Mouse (Mus musculus): Measurements from ENCODE around the gene Ptar1.

Ptar1 gene

DNA sequence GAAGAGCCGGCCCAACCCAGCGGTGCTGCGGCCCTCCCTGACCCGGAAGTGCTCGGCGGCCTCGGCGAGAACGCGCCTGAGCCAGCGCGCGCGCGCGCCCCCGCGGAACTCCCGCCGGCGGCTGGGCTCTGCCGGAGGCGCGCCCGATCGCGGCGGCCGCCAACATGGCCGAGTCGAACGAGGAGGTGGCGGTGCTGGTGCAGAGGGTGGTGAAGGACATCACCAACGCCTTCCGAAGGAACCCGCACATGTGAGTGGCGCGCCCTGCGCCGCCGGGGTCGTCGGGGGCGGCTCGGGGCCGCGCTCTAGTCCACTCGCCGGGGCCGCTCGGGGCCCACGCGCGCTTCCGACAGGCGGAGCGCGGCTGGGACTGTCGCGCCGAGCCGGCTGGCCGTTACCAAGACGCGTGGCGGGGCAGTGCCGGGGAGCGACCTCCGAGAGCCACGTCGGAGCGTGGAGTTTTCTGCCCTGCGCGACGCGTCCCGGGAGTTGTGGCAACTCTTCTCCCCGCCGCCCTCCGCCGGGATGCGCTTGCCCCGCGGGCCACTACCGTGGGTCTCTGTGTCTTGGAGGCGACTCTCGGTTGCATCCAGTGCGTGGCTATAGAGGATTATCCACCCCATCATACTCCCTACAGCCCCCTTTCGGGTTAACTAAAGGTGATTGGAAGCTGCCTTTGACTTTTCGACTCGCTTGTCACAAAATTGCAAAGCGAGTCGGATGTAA lies at the start of gene Ptar1:
Gene Ptar1, plus strand, starts transcription at position 134 of the 726 bp plus-strand sequence.
- whole genome bisulfite sequencing = 1% methylated on average over 93 of the region's 93 CpGs

DNA sequence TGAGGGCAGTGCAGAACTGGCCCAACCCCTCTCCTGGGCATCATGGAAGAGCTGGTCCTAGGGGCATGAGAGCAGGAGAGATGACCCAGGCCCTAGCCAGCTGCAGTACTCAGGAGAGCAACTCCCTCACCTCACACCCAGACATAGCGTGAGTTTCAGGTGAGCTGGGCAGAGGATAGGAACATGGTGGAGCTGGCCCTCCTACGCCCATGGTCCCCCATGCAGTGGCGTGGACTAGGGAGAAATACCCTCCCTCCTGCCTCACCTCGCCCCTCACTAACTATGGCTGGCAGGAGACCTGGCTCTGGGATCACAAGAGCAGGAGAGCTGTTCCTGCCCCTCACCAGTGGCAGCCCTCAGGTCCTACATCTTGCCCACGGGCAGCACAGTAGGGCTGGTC lies 43.4 kb upstream of the Ptar1 start:
- WGBS = 95% methylated on average over 5 of the region's 5 CpGs

DNA sequence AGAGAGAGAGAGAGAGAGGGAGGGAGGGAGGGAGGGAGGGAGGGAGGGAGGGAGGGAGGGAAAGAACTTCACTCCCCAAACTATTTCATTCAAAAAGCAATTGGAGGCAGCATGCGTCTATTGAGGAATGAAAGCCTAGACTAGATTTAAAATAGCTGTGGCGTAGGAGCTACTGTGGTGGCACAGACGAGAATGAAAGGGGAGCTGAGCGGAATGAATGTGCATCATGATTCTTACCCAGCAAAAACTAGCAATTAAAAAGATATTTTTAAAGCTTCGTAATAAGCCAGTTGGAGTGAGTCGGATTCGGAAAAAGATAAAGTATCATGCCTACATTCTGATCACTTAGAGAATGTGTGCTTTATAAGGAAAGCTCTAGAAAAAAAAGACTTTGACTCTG lies 41.9 kb upstream of the Ptar1 start:
- WGBS = 47% methylated on average over 7 of the region's 7 CpGs

DNA sequence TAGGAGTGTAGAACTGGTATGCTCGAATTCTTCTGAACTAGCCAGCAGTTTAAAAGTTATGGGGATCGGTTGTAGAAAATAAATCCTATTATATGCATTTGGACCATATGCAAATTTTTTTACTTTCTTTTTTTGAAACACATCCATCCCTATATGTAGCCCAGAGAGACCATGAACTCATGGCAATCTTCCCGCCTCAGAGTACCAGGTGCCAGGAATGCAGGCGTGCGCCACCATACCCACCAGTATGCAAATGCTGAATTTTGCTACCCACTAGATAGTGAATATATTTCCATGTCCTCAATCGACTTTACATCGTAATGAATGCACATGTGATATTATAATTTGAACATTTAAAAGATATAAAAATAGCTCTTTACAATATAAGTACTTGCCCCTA lies 39.9 kb upstream of the Ptar1 start:
- WGBS = 59% methylated on average over 7 of the region's 7 CpGs

DNA sequence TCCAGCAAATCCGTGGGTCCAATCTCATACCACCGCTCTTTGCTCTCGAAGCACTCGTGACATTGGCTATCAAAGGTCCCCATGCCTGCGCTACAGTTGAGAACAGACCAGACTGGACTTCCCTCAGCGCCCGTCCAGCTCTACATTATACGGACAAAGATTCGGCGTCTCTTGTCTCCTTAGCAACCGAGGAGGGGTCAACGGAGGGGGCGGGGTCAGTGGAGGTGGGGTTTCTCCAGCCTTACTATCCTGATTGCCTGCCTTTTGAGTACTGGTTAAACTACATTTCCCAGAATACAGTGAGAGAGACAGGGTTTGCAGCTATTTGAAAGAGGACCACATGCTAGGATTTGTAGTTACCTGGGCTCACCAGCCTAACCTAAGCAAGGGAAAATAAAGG lies 34.6 kb upstream of the Ptar1 start, which contains the start of gene 1700028P14Rik:
Gene 1700028P14Rik, minus strand, starts transcription at position 169 of the 400 bp plus-strand sequence.
- 15% methylated on average over 13 of the region's 13 CpGs for WGBS

DNA sequence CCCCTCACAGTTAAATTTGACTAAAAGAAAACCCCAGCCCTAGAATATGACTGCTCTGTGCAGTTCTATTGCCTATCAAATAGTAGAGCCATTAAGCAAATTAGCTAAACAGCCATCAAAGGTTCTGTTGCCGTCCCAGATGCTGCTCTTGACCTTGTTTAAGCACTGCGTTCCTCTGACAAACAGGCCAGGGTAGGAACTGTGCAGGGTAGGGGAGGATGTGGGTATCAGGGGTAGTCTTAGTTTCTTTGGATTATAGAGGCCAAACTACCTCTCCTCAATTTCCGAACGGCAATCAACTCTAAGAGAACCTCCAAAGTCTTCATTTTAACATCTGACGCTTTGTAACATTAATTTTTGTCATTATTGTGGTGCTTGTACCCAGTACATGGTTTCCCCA lies 34.1 kb upstream of the Ptar1 start:
- 93% methylated on average over 5 of the region's 5 CpGs for WGBS

DNA sequence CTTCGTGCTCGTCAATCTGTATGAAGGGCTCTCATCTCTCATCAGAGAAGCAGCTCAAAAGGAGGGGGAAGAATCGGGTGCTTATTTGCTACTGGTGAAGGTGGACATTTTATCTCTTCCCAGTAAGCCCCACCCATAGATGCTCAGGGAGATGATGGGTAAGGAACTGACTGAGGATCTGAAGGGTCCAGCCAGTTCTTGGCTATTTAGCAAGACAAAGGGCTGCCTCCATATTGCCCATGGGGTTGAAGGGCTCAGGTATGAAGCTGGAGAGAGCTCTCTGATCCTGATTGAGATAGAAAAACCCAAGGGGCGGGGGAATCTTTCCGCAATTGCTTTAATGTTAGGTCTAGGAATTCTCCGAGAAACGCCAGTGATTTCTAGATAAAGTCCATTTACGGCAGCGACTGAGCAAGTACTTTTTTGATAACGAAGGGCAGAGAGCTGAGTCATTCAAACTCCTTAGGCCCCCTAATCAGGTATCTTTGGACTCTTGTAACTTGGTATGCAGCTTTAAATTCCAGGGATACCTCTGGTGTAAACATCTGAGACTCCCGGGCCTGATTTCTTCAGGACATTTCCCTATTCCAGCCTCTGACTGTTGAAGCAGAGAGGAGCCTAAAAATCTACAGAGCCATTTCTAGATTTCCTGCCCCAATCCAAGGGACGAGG lies 29.8 kb upstream of the Ptar1 start:
- 81% methylated on average over 12 of the region's 12 CpGs for WGBS

DNA sequence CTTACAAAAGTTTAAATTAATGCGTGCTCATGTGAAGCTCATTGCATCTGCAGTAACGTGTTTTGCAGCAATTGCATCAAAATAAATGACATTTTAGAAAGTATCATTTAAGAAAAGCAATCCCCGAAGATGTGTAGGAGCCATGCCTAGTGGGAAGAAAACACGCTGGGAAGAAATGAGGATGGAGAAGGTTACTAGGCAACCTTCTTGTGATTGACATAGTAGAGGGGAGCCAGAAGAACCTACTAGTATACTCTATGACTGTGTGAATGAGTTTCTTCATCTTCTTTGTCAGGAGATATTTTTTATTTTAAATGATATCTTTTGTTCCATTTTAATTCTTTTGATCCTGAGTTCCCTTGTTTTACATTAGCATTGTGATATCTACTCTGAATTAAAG lies 28.9 kb upstream of the Ptar1 start:
- 71% methylated on average over 4 of the region's 4 CpGs for WGBS

DNA sequence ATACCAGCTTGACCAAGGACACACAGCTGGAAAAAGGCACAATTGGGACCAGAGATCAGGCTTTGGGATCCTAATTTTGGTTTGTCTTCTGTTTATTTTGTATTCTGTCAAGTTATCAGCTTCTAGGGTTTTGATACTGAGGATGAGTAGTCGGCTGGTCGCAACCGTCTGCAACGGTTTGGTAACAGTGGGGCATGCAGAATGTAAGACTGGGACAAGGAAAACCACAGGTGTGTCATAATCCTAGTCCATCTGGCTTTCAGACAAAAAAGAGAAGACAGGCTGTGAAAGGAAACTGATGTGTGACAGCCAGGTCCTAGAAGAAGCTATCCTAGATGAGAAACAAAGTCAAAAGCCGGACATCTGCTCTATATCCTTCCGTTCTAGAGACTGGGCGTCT lies 23.1 kb upstream of the Ptar1 start:
- WGBS = 93% methylated on average over 7 of the region's 7 CpGs

DNA sequence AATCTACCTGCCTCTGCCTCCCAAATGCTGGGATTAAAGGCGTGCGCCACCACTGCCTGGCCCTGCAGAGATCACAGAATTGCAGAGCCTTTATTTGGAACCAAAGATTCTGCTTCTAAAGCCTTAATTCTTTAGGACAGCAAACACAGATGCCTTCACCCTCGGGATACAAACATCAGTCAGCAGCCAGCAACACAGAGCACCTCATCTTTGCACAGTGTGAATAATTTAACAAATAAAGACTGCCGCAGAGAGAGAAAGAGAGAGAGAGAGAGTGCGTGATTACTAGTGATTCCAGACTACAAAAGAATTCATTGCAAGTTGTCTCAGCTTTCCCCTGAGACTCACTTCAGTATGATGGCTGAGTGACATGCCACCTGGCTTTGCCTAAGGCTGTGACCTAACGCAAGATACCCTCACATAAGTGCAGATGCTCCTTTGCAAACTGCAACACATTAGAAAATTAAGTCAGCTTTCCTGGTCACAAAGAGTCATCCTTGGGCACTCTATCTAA lies 19.0 kb upstream of the Ptar1 start:
- 84% methylated on average over 6 of the region's 6 CpGs for WGBS

DNA sequence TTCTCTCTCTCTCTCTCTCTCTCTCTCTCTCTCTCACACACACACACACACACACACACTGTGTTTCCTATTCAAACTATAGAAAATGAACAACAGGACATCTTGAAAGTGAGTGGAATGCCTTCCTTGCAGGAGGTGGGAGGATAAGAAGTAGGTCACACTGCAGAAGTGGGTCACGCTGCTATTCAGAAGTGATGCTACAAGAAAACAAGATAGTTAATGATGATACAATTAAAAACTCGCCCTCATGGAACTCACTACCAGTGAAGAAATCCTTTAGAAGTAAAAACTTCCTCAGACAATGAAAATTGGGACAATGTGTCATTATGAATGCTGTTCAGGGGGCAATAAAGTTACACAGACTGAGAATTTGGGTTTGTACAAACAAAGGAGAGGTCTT lies 14.2 kb upstream of the Ptar1 start:
- 57% methylated on average over 2 of the region's 2 CpGs for WGBS

DNA sequence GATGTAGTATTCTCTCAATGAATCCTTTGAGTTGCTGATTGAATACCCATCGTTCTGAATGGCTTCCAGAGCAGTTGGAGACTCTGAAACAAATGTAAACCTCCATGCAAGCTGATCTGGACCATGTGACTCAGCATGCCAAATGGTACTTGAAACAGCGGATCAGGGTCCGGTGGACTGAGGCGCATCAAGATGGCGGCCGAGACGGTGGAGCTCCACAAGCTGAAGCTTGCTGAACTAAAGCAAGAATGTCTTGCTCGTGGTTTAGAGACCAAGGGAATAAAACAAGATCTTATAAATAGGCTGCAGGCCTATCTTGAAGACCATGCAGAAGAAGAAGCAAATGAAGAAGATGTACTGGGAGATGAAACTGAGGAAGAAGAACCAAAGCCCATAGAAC lies 11.6 kb upstream of the Ptar1 start:
- WGBS = 94% methylated on average over 8 of the region's 8 CpGs

DNA sequence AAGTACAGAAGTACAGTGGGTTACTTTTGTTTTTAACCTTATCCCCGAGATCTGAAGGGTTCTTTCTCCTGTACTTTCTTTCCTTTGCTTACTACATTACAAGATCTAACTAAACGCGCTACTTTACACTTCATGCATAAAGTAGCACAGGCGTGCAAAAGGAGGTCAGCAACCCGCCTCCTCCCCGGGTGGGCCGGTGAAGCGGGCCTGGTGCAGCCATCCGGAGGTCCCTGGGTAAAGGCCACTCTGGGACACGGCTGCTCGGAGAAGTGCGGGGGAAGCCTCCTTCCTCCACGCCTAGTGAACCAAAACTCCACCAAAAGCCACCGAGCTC lies 300 bp upstream of the Ptar1 start:
- under 1% methylated on average over 14 of the region's 14 CpGs for WGBS

DNA sequence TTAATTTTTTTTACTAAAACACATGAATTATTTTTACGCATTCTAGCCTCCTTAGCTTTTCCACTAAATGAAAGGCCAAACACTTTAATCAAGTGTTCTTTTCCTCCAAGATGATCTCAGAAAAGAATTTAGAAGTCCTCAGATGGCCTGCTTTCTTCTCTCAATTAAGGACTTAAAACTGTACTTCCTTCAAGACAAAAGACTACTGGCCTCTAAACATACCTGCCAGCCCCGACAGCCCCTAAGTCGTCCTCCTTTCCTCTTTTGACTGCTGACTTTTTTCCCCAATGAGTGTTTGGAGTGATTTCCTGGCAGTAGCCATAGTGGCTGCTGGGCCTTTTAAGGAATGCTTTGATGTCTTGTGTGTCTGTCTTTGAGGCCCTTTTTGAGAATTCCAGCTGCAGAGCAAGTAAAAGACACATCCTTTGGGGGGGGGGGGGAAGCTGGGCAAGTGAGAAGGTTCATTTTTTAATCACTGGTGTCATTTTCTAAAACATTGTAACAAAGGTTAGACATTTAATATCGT lies 1.3 kb downstream of the Ptar1 start:
- WGBS = 36% methylated on average over 4 of the region's 4 CpGs

DNA sequence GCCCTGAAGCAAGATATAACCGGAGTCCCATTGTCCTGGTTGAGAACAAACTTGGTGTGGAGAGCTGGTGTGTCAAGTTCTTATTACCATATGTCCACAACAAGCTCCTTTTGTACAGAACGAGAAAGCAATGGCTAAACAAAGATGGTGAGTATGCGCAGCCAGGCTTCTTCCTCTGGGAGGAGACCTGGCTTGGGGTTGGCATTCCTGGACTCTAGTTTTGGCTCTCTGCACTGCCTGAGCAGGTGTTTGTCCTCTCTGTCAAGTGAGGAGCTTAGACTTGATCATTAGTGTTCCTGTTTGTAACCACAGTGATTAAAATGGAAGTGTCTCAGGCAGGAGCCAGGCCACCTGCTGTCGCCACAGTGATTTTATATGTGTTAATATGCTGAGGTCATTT lies 7.1 kb downstream of the Ptar1 start:
- WGBS = 62% methylated on average over 4 of the region's 4 CpGs

DNA sequence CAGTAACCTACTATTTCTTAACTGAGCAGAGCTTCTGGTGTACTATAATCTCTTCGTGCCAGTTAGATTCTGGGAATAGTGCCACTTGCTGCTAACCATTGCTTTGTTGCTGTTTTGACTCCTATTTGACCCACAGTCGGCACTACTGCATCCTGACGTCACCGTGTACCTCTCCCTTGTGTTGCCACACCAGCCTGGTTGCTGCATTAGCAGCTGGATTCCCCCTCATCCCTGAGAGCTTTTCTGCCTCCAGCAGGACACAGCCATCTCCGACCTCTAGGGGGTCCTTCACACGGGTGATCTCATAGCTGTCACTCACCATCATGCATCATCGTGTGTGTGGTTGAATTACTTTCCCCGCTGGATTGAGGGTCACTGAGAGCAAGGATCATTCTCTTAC lies 10.6 kb downstream of the Ptar1 start:
- WGBS = 65% methylated on average over 8 of the region's 8 CpGs

DNA sequence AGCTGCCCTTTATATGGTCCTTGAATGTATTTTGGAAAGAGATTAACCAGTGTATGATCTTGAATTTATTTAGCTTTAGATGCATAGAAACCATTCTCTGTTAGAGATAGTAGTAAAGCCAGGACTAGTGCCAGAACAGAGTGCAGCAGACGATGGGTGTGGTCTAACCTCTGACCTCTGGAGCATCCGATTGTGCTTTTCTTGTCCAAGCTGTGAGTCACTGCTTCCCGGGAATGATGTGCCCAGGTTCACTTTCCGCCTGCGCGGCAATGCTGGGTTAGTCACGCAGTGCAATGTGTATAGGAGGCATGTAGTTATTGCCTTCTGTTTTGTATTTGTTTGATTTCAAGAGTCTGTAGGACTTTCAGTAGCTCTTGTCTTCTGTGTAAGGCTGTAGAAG lies 11.1 kb downstream of the Ptar1 start:
- WGBS = 80% methylated on average over 7 of the region's 7 CpGs

DNA sequence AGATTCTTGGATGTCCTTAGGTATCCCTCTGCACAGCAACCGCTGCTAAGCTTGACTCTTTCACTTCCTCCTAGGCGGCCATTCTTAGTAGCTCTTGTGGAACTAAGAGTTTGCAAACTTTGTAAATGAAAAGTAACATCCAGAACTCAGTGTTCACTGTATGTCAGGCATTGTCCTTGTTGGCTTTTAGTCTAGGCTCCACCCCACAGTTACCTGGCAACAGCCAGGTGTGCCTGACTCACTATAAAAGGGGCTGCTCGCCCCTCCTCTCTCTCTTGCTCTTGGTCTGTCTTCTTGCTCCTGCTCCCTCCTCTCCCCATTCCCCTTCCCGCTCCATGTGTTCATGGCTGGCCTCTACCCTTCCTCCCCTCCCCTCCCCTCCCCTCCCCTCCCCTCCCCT lies 11.9 kb downstream of the Ptar1 start:
- WGBS = 87% methylated on average over 4 of the region's 4 CpGs

DNA sequence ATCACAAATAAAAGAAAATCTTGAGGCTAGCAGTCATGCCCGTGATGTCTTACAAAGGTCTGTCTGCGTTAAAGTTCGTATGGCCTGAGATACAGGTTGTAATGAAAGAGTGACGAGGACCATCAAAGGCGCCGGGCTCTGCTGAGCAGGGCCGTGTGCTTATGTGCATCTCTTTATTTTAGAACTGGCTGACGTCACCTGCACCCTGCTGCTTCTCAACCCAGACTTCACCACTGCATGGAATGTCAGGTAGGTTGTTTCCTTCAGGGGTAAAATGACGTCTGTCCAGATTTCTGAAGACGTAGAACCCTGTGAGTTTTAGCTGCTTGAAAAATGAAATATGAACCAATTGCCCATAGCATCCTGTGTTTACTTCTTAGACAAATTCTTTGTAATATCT lies 15.7 kb downstream of the Ptar1 start:
- 89% methylated on average over 10 of the region's 10 CpGs for WGBS

DNA sequence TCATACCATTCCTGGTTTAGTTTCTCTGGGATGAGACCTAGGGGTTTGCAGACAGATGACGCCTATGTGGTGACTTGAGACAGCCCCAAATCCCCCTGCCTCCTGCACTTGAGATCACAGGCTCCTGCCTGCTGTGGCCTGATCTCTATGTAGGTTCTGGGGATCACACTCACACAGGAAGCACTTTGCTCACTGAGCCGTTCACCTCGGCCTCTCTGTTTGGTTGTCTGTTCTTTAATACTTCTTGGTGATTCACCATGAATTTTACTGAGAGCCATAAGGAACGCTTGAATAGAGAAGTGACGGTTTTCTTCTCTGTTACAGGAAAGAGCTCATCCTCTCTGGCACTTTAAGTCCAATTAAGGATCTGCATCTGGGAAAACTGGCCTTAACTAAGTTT lies 18.2 kb downstream of the Ptar1 start:
- 91% methylated on average over 5 of the region's 5 CpGs for WGBS

DNA sequence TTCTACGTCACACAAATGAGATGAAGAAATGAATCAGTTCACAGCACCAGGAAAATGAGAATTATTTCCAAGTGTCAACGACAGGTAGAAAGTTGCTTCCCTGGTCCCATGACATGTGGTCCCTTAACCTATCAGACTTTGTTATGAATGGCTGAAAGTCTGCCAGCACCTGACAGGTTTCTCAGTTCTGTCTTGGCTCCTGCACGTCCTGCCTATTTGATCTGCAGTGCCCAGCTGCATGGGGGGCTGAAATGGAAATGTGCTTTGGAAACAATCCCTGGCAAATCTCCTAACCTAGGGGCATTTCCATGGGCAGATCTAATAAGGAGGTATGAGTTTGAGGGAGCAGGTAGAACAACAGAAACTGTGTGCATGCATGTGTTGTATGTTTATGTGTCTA lies 59.3 kb downstream of the Ptar1 start:
- 72% methylated on average over 3 of the region's 3 CpGs for WGBS

DNA sequence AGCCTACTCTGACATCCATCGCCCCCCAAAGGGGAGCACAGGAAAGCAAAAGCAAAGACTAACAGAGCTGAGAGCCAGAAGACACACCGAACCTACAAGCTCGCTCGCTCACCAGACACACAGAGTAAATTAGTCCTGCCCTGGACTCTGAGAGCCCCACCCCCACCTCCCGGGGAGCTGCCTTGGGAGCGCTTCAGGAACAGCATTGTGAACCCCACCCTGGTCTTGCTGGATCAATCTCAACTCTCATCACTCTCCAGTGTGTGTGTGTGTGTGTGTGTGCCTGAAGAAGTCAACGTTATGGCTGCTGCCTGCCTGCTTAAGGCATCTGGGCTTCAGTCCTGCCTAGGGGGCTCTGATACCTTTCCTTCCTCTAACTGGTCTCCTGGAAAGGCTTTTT lies 69.8 kb downstream of the Ptar1 start:
- 14% methylated on average over 7 of the region's 7 CpGs for WGBS

DNA sequence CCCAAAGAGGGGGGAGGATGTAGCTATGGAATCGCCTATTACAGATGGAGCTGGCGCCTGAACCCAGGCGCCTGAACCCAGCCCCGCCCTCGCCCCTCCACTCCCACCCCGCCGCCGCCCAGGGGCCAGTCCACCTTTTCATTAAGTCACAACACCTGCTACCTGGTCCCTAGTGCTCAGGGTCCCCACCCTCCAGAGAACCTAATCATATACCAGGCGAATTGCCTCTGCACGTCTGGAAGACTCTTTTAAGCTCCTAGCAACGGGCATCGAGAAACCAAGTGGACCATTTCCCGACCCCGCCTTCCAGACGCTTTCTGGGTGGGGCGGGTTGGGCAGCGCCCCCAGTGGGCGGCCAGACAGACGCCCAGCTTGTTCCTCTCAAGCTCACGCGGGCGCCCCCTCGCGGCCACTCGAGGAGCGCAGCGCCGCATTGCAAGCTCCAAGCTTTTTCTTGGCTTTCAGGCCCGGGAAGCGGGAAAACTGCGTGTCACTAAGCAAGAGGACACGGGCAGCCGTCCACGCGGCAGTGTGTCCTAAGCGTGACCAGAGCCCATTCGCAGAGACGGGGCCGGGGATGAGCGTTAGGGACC lies 70.8 kb downstream of the Ptar1 start:
- WGBS = under 1% methylated on average over 40 of the region's 40 CpGs
